Mouse (Mus musculus): Measurements from ENCODE around the gene Gpr18. TPM values are rescaled to one million over a fixed set of nuclear protein-coding genes. Genes with fewer than 3 reads are reported as not detected.

Gene Gpr18
- polyA plus RNA-seq, 1 experiment from 2014 or later: 0.42 TPM

GRCm38 (mm10) chr14:121932180-121932579 lies 16.6 kb upstream of the Gpr18 start:
- 85% methylated on average over 4 of the region's 4 CpGs for WGBS (ENCODE audit: insufficient replicate concordance)
- Histone ChIP-seq H3K4me3 (ENCODE audit: low read depth, low read length) (no peak overlapping the region), H3K27ac (ENCODE audit: low read depth, low read length) (no peak overlapping the region), H3K9me3 (replicated peaks; ENCODE audit: control insufficient read depth, low read length) (no peaks in the 10 kb centered on the region; the same call in 1 of the 2 replicates), H3K4me1 (ENCODE audit: control insufficient read depth, insufficient read depth, low read length) (peaks cover 14% of the 10 kb centered on the region; the same call in 1 of the 2 replicates), H3K4me2 (no peak overlapping the region), H3K27me3 (ENCODE audit: control insufficient read depth, insufficient read depth, low read length) (no peaks in the 10 kb centered on the region), H3K36me3 (ENCODE audit: control insufficient read depth, insufficient read depth, low read length) (peaks cover 3% of the 10 kb centered on the region; the same call in 1 of the 2 replicates), H3K9ac (ENCODE audit: low read depth, low read length) (no peak overlapping the region)
- no peak for ATAC-seq (replicated peaks; ENCODE audit: insufficient number of reproducible peaks, low FRiP score, low TSS enrichment)

DNA sequence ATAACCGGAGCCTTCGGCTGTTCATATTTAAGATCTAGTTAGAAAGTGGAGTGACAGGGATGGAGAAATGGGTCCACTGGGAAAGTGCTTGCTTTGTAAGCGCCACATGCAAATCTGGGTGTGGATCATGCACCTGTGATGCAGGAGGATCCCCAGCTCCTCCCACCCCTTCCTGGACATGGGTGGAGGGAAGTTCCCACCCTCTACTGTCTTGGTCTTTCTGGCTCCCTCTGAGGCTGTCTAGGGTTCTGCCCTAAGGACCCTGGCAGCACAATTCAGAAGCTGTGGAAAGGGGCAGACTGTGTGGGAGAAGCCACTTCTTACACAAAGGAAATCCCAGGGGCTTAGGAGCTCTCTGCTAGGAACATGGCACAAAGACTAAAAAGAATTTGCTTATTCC lies 16.0 kb upstream of the Gpr18 start:
- Histone ChIP-seq H3K9ac (ENCODE audit: low read depth, low read length) (no peak overlapping the region), H3K4me3 (ENCODE audit: low read depth, low read length) (no peak overlapping the region), H3K27ac (ENCODE audit: low read depth, low read length) (no peak overlapping the region), H3K27me3 (ENCODE audit: control insufficient read depth, insufficient read depth, low read length) (no peaks in the 10 kb centered on the region), H3K36me3 (ENCODE audit: control insufficient read depth, insufficient read depth, low read length) (peaks cover 3% of the 10 kb centered on the region; the same call in 1 of the 2 replicates), H3K4me1 (ENCODE audit: control insufficient read depth, insufficient read depth, low read length) (peaks cover 14% of the 10 kb centered on the region; the same call in 1 of the 2 replicates), H3K9me3 (replicated peaks; ENCODE audit: control insufficient read depth, low read length) (no peaks in the 10 kb centered on the region; the same call in 1 of the 2 replicates), H3K4me2 (no peak overlapping the region)
- ATAC-seq (replicated peaks; ENCODE audit: insufficient number of reproducible peaks, low FRiP score, low TSS enrichment): no peak
- WGBS (ENCODE audit: insufficient replicate concordance): 93% methylated on average over 3 of the region's 3 CpGs

GRCm38 (mm10) chr14:121930731-121931383 lies 15.3 kb upstream of the Gpr18 start:
- H3K9ac ChIP-seq (ENCODE audit: low read depth, low read length): no peak overlapping the region
- 60% methylated on average over 7 of the region's 7 CpGs for WGBS (ENCODE audit: insufficient replicate concordance)
- H3K9me3 ChIP-seq (replicated peaks; ENCODE audit: control insufficient read depth, low read length): no peaks in the 10 kb centered on the region; the same call in 1 of the 2 replicates
- H3K27ac ChIP-seq (ENCODE audit: low read depth, low read length): no peak overlapping the region
- H3K4me3 ChIP-seq (ENCODE audit: low read depth, low read length): no peak overlapping the region
- H3K36me3 ChIP-seq (ENCODE audit: control insufficient read depth, insufficient read depth, low read length): peaks cover 3% of the 10 kb centered on the region; the same call in 1 of the 2 replicates
- no peak overlapping the region for H3K4me2 ChIP-seq
- no peaks in the 10 kb centered on the region for H3K27me3 ChIP-seq (ENCODE audit: control insufficient read depth, insufficient read depth, low read length)
- peaks cover 14% of the 10 kb centered on the region; the same call in 1 of the 2 replicates for H3K4me1 ChIP-seq (ENCODE audit: control insufficient read depth, insufficient read depth, low read length)
- no peak for ATAC-seq (replicated peaks; ENCODE audit: insufficient number of reproducible peaks, low FRiP score, low TSS enrichment)

DNA sequence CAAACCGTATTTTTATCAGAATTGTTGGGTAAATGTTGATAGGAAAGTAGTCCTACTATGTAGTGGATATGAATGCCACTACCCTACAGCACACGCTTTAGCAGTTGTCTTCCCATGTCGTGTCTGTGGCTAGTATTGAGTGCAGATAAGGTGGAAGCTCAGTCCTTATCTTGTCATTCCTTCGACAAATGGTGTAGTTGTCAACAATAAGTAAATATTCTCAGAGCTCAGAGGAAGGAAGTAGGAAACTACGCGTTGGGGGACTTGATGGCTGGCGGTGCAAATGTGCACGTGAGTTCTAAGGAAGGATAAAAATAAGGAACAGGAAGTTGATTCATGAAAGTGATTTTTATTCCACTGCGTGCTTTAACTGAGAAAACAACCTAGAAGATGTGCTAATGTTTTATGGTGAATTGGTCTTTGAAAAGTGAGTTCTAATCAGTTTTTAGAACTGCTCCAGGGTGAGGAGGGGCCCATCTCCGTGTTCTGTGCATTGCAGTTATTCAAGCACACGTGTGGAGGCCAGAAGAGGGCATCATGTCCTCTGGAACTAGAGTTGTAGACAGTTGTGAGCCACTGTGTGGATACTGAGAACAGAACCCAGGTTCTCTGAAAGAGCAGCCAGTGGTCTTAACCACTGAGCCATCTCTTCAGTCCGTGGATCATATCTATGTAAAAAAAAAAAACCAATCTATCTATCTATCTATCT lies 13.8 kb upstream of the Gpr18 start:
- Histone ChIP-seq H3K27ac (ENCODE audit: low read depth, low read length) (no peak overlapping the region), H3K4me2 (no peak overlapping the region), H3K9me3 (replicated peaks; ENCODE audit: control insufficient read depth, low read length) (no peaks in the 10 kb centered on the region), H3K36me3 (ENCODE audit: control insufficient read depth, insufficient read depth, low read length) (no peaks in the 10 kb centered on the region), H3K4me1 (ENCODE audit: control insufficient read depth, insufficient read depth, low read length) (peaks cover 14% of the 10 kb centered on the region; the same call in 1 of the 2 replicates), H3K27me3 (ENCODE audit: control insufficient read depth, insufficient read depth, low read length) (no peaks in the 10 kb centered on the region), H3K9ac (ENCODE audit: low read depth, low read length) (no peak overlapping the region), H3K4me3 (ENCODE audit: low read depth, low read length) (no peak overlapping the region)
- no peak for ATAC-seq (replicated peaks; ENCODE audit: insufficient number of reproducible peaks, low FRiP score, low TSS enrichment)
- WGBS (ENCODE audit: insufficient replicate concordance): 45% methylated on average over 12 of the region's 12 CpGs

GRCm38 (mm10) chr14:121928375-121929137 lies 13.0 kb upstream of the Gpr18 start:
- Histone ChIP-seq H3K4me2 (no peak overlapping the region), H3K9me3 (replicated peaks; ENCODE audit: control insufficient read depth, low read length) (no peaks in the 10 kb centered on the region), H3K27me3 (ENCODE audit: control insufficient read depth, insufficient read depth, low read length) (no peaks in the 10 kb centered on the region), H3K27ac (ENCODE audit: low read depth, low read length) (no peak overlapping the region), H3K4me1 (ENCODE audit: control insufficient read depth, insufficient read depth, low read length) (peaks cover 14% of the 10 kb centered on the region; the same call in 1 of the 2 replicates), H3K36me3 (ENCODE audit: control insufficient read depth, insufficient read depth, low read length) (no peaks in the 10 kb centered on the region), H3K4me3 (ENCODE audit: low read depth, low read length) (no peak overlapping the region), H3K9ac (ENCODE audit: low read depth, low read length) (no peak overlapping the region)
- no peak for ATAC-seq (replicated peaks; ENCODE audit: insufficient number of reproducible peaks, low FRiP score, low TSS enrichment)
- WGBS (ENCODE audit: insufficient replicate concordance): 46% methylated on average over 8 of the region's 8 CpGs

GRCm38 (mm10) chr14:121927451-121927850 lies 11.9 kb upstream of the Gpr18 start:
- no peaks in the 10 kb centered on the region for H3K27me3 ChIP-seq (ENCODE audit: control insufficient read depth, insufficient read depth, low read length)
- no peaks in the 10 kb centered on the region for H3K36me3 ChIP-seq (ENCODE audit: control insufficient read depth, insufficient read depth, low read length)
- 90% methylated on average over 8 of the region's 8 CpGs for WGBS (ENCODE audit: insufficient replicate concordance)
- H3K9ac ChIP-seq (ENCODE audit: low read depth, low read length): no peak overlapping the region
- peaks cover 14% of the 10 kb centered on the region; the same call in 1 of the 2 replicates for H3K4me1 ChIP-seq (ENCODE audit: control insufficient read depth, insufficient read depth, low read length)
- no peak overlapping the region for H3K27ac ChIP-seq (ENCODE audit: low read depth, low read length)
- no peak for ATAC-seq (replicated peaks; ENCODE audit: insufficient number of reproducible peaks, low FRiP score, low TSS enrichment)
- no peak overlapping the region for H3K4me2 ChIP-seq
- no peak overlapping the region for H3K4me3 ChIP-seq (ENCODE audit: low read depth, low read length)
- no peaks in the 10 kb centered on the region for H3K9me3 ChIP-seq (replicated peaks; ENCODE audit: control insufficient read depth, low read length)

GRCm38 (mm10) chr14:121926901-121927300 lies 11.3 kb upstream of the Gpr18 start:
- no peak overlapping the region for H3K4me2 ChIP-seq
- no peak for ATAC-seq (replicated peaks; ENCODE audit: insufficient number of reproducible peaks, low FRiP score, low TSS enrichment)
- H3K36me3 ChIP-seq (ENCODE audit: control insufficient read depth, insufficient read depth, low read length): no peaks in the 10 kb centered on the region
- H3K9me3 ChIP-seq (replicated peaks; ENCODE audit: control insufficient read depth, low read length): no peaks in the 10 kb centered on the region
- no peak overlapping the region for H3K27ac ChIP-seq (ENCODE audit: low read depth, low read length)
- H3K4me3 ChIP-seq (ENCODE audit: low read depth, low read length): no peak overlapping the region
- 79% methylated on average over 6 of the region's 6 CpGs for WGBS (ENCODE audit: insufficient replicate concordance)
- peaks cover 14% of the 10 kb centered on the region; the same call in 1 of the 2 replicates for H3K4me1 ChIP-seq (ENCODE audit: control insufficient read depth, insufficient read depth, low read length)
- H3K9ac ChIP-seq (ENCODE audit: low read depth, low read length): no peak overlapping the region
- H3K27me3 ChIP-seq (ENCODE audit: control insufficient read depth, insufficient read depth, low read length): no peaks in the 10 kb centered on the region

DNA sequence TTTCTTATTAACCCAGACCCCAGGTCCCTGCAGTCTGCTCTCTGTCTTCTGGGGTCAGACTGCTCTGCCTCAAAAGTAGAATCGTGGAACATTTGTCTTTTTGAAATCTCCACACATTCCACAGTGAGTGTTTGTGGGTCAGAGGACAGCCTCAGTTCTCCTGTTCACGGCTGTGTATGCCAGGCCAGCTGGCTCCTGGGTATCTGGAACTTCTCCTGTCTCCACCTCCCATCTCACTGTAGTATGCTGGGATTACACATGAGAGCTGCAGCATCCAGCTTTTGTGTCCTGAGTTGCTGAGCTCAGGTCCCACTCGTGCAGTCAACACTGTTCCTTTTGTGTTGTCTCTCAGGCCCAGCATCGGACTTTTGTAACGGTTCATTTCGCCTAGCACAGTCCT lies 9.3 kb upstream of the Gpr18 start:
- no peaks in the 10 kb centered on the region for H3K27me3 ChIP-seq (ENCODE audit: control insufficient read depth, insufficient read depth, low read length)
- 70% methylated on average over 6 of the region's 6 CpGs for WGBS (ENCODE audit: insufficient replicate concordance)
- ATAC-seq (replicated peaks; ENCODE audit: insufficient number of reproducible peaks, low FRiP score, low TSS enrichment): no peak
- H3K4me3 ChIP-seq (ENCODE audit: low read depth, low read length): no peak overlapping the region
- no peak overlapping the region for H3K4me2 ChIP-seq
- H3K4me1 ChIP-seq (ENCODE audit: control insufficient read depth, insufficient read depth, low read length): peaks cover 16% of the 10 kb centered on the region
- no peaks in the 10 kb centered on the region for H3K9me3 ChIP-seq (replicated peaks; ENCODE audit: control insufficient read depth, low read length)
- no peak overlapping the region for H3K27ac ChIP-seq (ENCODE audit: low read depth, low read length)
- no peaks in the 10 kb centered on the region for H3K36me3 ChIP-seq (ENCODE audit: control insufficient read depth, insufficient read depth, low read length)
- H3K9ac ChIP-seq (ENCODE audit: low read depth, low read length): no peak overlapping the region

Measured in heart, embryonic 11.5 days (tissue).